34 mouse cellular contexts compared by ENCODE assay signal in genomic region chr1:161919594-161919993, GRCm38 (mm10). TPM values are rescaled to one million over a fixed set of nuclear protein-coding genes. Genes with fewer than 3 reads are reported as not detected.
DNase-seq lines count a peak whose midpoint lies in the region; ATAC-seq and TF ChIP-seq lines count a peak whose summit lies in the region.
"Had no signal": no experiment of that assay in that cellular context is flagged by ENCODE, and none has a peak within 500 bp of the region (broad histone marks: within the 10 kb centered on the region; RNA-seq: fewer than 3 reads in every experiment).

No protein-coding gene starts in this region.

- peaks cover 0 to 4% of the 10 kb centered on the region in 2 experiments; a peak in 1 of 4 replicates for H3K4me1 ChIP-seq in liver, embryonic 14.5 days (replicated peaks; ENCODE audit: control insufficient read depth in 2 of 2, insufficient read depth in 2 of 2, low read length in 1 of 2)
- H3K4me1 ChIP-seq in kidney, adult 2 months (ENCODE audit: control insufficient read depth, insufficient read depth, low read length), result no peaks in the 10 kb centered on the region

- no peak for TF ChIP-seq CTCF in liver, embryonic 14.5 days (IDR thresholded peaks at IDR 0.05; ENCODE audit: low read depth)
- TF ChIP-seq CTCF in kidney, adult 2 months (conservative IDR thresholded peaks at IDR 0.05; ENCODE audit: insufficient read depth, insufficient read length, low read depth, low read length), result no peak

- no peak for TF ChIP-seq EP300 in liver, embryonic 14.5 days (IDR thresholded peaks at IDR 0.05; ENCODE audit: low read depth)

- H3K27ac ChIP-seq in liver, embryonic 14.5 days, result no peak overlapping the region
- no peak overlapping the region for H3K27ac ChIP-seq in kidney, adult 2 months (ENCODE audit: insufficient read depth, low read depth, low read length)
- H3K27ac ChIP-seq: heart, adult 2 months; heart, embryonic 10.5 days; heart, embryonic 13.5 days; hindbrain, embryonic 14.5 days; hindbrain, postnatal 0 days had no signal

- TF ChIP-seq POLR2A in kidney, adult 2 months (IDR thresholded peaks at IDR 0.05; ENCODE audit: low read depth, low read length), result no peak

- 80% methylated on average over 2 of the region's 2 CpGs for WGBS in liver, embryonic 14.5 days (ENCODE audit: insufficient replicate concordance)
- WGBS in kidney, adult 2 months, result 92% methylated on average over 2 of the region's 2 CpGs

- no peak overlapping the region for H3K4me3 ChIP-seq in liver, embryonic 14.5 days (ENCODE audit: insufficient read depth in 1 of 2, low read depth in 2 of 2, low read length in 2 of 2)
- H3K4me3 ChIP-seq in kidney, adult 2 months (ENCODE audit: insufficient read depth, low read depth, low read length), result no peak overlapping the region
- H3K4me3 ChIP-seq: heart, adult 2 months; heart, embryonic 10.5 days; heart, embryonic 13.5 days had no signal

- H3K27me3 ChIP-seq in liver, embryonic 14.5 days (ENCODE audit: control insufficient read depth, insufficient read depth, low read length), result no peaks in the 10 kb centered on the region
- no peaks in the 10 kb centered on the region for H3K27me3 ChIP-seq in kidney, adult 2 months (replicated peaks; ENCODE audit: control insufficient read depth, insufficient read depth, low read length)
- H3K27me3 ChIP-seq: heart, embryonic 13.5 days had no signal

- no peaks in the 10 kb centered on the region for H3K36me3 ChIP-seq in liver, embryonic 14.5 days (replicated peaks; ENCODE audit: control insufficient read depth, insufficient read depth, low read depth)
- no peaks in the 10 kb centered on the region for H3K36me3 ChIP-seq in kidney, adult 2 months (ENCODE audit: control insufficient read depth, insufficient read depth, low read length)
- H3K36me3 ChIP-seq: heart, embryonic 10.5 days; heart, embryonic 13.5 days had no signal

- H3K9ac ChIP-seq in liver, embryonic 14.5 days (replicated peaks), result no peak overlapping the region
- H3K9ac ChIP-seq: forebrain, postnatal 0 days; heart, embryonic 13.5 days; hindbrain, embryonic 14.5 days had no signal

- H3K4me2 ChIP-seq in liver, embryonic 14.5 days (ENCODE audit: low read depth), result no peak overlapping the region
- H3K4me2 ChIP-seq: heart, embryonic 13.5 days; hindbrain, embryonic 14.5 days had no signal

- DNase-seq in 416B (ENCODE audit: low read depth), result peak; percentile 65
- DNase-seq in A20 (ENCODE audit: low read depth, low spot score), result peak; percentile 33
- DNase-seq in liver, embryonic 14.5 days (ENCODE audit: low read depth in 3 of 3, low spot score in 3 of 3), result no peak
- DNase-seq in kidney, adult 2 months, result no peak
- no peak for DNase-seq in spleen, adult 18-20 months
- DNase-seq: adrenal gland, adult 8-10 months; adrenal gland, postnatal 25 days; B cell, adult 2 months; cerebellum, adult 18-20 months; cerebellum, adult 9-10 months; cerebellum, postnatal 14 days; forebrain, postnatal 0 days; gastrocnemius, postnatal 10 days; gastrocnemius, postnatal 36 days; heart, adult 2 months; heart, postnatal 14 days; heart, postnatal 4 days had no signal

- no peaks in the 10 kb centered on the region for H3K9me3 ChIP-seq in liver, embryonic 14.5 days (ENCODE audit: control insufficient read depth, low read length)
- H3K9me3 ChIP-seq: heart, embryonic 10.5 days; heart, embryonic 13.5 days had no signal

- ATAC-seq in erythroblast, adult 5-6 weeks (replicated peaks; ENCODE audit: low FRiP score, poor library complexity, severe bottlenecking), result peak; percentile 37; the same call in 1 of the 2 replicates
- ATAC-seq in liver, embryonic 14.5 days (ENCODE audit: insufficient read depth), result peak; percentile 46; the same call in 1 of the 2 replicates
- ATAC-seq in frontal cortex, adult (ENCODE audit: low TSS enrichment), result no peak
- ATAC-seq: activated CD4-positive, CD25-positive, alpha-beta regulatory T cell, adult 4 months; forebrain, embryonic 14.5 days; forebrain, postnatal 0 days; hindbrain, postnatal 0 days; inflammation-experienced regulatory T-cells, adult 6 months had no signal

RNA-seq across cellular contexts. Expression of gene Suco, which starts 43.1 kb away (rescaled TPM):
- 214 and 222 TPM in 2 replicates for total RNA-seq in erythroblast, adult 5-6 weeks (2015; ENCODE audit: low replicate concordance)
- total RNA-seq in erythroblast, adult 5-6 weeks (2017; ENCODE audit: low replicate concordance), result 600 and 746 TPM in 2 replicates
- 5.0 and 6.9 TPM in 2 replicates for polyA plus RNA-seq in liver, embryonic 14.5 days (2012; rRNA removed)
- polyA plus RNA-seq in liver, embryonic 14.5 days (2014; fragmentation: Nextera tagmentation; extraction: Ambion mirVana), result 11.1 and 11.2 TPM in 2 replicates
- polyA plus RNA-seq in kidney, adult 2 months (2012; rRNA removed), result 2.7 and 3.7 TPM in 2 replicates

RNA-seq across cellular contexts. Expression of gene Pigc, which starts 49.4 kb away (rescaled TPM):
- 11.9 TPM in 2 replicates for total RNA-seq in erythroblast, adult 5-6 weeks (2015; ENCODE audit: low replicate concordance)
- total RNA-seq in erythroblast, adult 5-6 weeks (2017; ENCODE audit: low replicate concordance), result 18.5 and 19.2 TPM in 2 replicates
- 6.3 and 6.5 TPM in 2 replicates for polyA plus RNA-seq in liver, embryonic 14.5 days (2012; rRNA removed)
- polyA plus RNA-seq in liver, embryonic 14.5 days (2014; fragmentation: Nextera tagmentation; extraction: Ambion mirVana), result 9.2 and 12.4 TPM in 2 replicates
- 15.6 and 16.6 TPM in 2 replicates for polyA plus RNA-seq in kidney, adult 2 months (2012; rRNA removed)

RNA-seq across cellular contexts. Expression of gene 4930558K02Rik, which starts 59.8 kb away (rescaled TPM):
- total RNA-seq in erythroblast, adult 5-6 weeks (2015; ENCODE audit: low replicate concordance), result not detected in 2 replicates
- not detected in 2 replicates for total RNA-seq in erythroblast, adult 5-6 weeks (2017; ENCODE audit: low replicate concordance)
- not detected in 2 replicates for polyA plus RNA-seq in liver, embryonic 14.5 days (2012; rRNA removed)
- polyA plus RNA-seq in liver, embryonic 14.5 days (2014; fragmentation: Nextera tagmentation; extraction: Ambion mirVana), result not detected in 2 replicates
- not detected in 2 replicates for polyA plus RNA-seq in kidney, adult 2 months (2012; rRNA removed)
- total RNA-seq: adrenal gland, adult 8-10 months; adrenal gland, postnatal 25 days; ES-E14; forebrain, postnatal 0 days; gastrocnemius, adult 18-20 months; gastrocnemius, postnatal 10 days; gastrocnemius, postnatal 36 days; granulocyte monocyte progenitor cell, adult 5-6 weeks; heart, adult 2 months; heart, postnatal 14 days; heart, postnatal 4 days; hindbrain, postnatal 0 days had no signal
- polyA plus RNA-seq: activated CD4-positive, CD25-positive, alpha-beta regulatory T cell, adult 4 months; embryonic facial prominence, embryonic 11.5 days; embryonic facial prominence, embryonic 14.5 days; forebrain, embryonic 11.5 days; heart, adult 2 months; heart, embryonic 10.5 days; heart, embryonic 13.5 days; heart, embryonic 16.5 days; hindbrain, embryonic 11.5 days; inflammation-experienced regulatory T-cells, adult 6 months had no signal

Comparison
In these comparisons a context has a peak if more than half of its experiments do, and no peak if none do; other contexts are left out.
1. DNase-seq: peak in 416B (single experiment) and A20 (single experiment); none in liver, embryonic 14.5 days (0 of 3), kidney, adult 2 months (single experiment) and spleen, adult 18-20 months (0 of 2).